Mouse (Mus musculus): ENCODE measurements around the gene Baat. TPM values are rescaled to one million over a fixed set of nuclear protein-coding genes. Genes with fewer than 3 reads are reported as not detected.
A peak's percentile ranks its signal among the peaks of the same experiment; 100 is the strongest.

The Baat gene
- polyA plus RNA-seq, 1 experiment from 2014 or later: 0.17 TPM

DNA sequence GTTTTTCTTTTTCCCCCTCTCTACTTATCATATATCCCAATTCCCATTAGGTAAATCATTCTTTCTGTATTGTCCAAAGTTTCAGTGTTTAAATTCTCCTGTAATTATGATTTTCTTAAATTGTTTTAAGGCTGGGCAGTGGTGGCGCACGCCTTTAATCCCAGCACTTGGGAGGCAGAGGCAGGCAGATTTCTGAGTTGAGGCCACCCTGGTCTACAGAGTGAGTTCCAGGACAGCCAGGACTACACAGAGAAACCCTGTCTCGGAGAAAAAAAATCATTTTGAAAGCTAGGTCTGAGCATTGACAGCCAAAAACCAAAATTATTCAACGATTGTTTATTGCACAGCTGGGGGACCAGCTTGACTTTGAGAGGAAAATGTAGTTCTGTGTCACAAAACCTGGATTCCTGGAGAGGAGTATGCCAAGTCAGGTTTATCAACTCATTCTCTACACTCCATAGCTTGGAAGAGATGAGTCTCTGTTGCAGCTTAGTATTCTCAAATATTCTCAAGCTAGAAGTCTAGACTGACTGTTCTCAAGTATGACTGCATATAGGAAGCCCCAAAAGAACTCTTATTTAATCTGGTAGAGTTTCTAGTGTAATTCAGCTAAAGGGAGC lies 29.4 kb upstream of the Baat start:
- Histone ChIP-seq H3K9me3 (ENCODE audit: control insufficient read depth, low read length) (no peaks in the 10 kb centered on the region), H3K27me3 (ENCODE audit: control insufficient read depth, insufficient read depth, low read length) (no peaks in the 10 kb centered on the region), H3K27ac (replicated peaks; ENCODE audit: low read depth, low read length) (no peak overlapping the region), H3K9ac (replicated peaks; ENCODE audit: low read length) (no peak overlapping the region), H3K4me2 (ENCODE audit: low read length) (no peak overlapping the region), H3K36me3 (ENCODE audit: control insufficient read depth, insufficient read depth, low read length) (peaks cover 13% of the 10 kb centered on the region), H3K4me3 (replicated peaks; ENCODE audit: low read depth, low read length) (no peak overlapping the region), H3K4me1 (ENCODE audit: control insufficient read depth, insufficient read depth, low read length) (no peaks in the 10 kb centered on the region)
- 93% methylated on average over 4 of the region's 4 CpGs for WGBS
- DNase-seq (no peak), ATAC-seq (ENCODE audit: low FRiP score, low TSS enrichment) (no peak)

- Histone ChIP-seq H3K4me1 (ENCODE audit: control insufficient read depth, insufficient read depth, low read length) (no peaks in the 10 kb centered on the region), H3K9ac (replicated peaks; ENCODE audit: low read length) (no peak overlapping the region), H3K36me3 (ENCODE audit: control insufficient read depth, insufficient read depth, low read length) (peaks cover 20% of the 10 kb centered on the region), H3K4me3 (replicated peaks; ENCODE audit: low read depth, low read length) (no peak overlapping the region), H3K27me3 (ENCODE audit: control insufficient read depth, insufficient read depth, low read length) (no peaks in the 10 kb centered on the region), H3K27ac (replicated peaks; ENCODE audit: low read depth, low read length) (no peak overlapping the region), H3K9me3 (ENCODE audit: control insufficient read depth, low read length) (peaks cover 7% of the 10 kb centered on the region; the same call in 1 of the 2 replicates), H3K4me2 (ENCODE audit: low read length) (no peak overlapping the region)
- no peak for ATAC-seq (ENCODE audit: low FRiP score, low TSS enrichment)
- WGBS: 91% methylated on average over 3 of the region's 3 CpGs
- DNase-seq: no peak
These were observed 28.7 kb upstream of the Baat start for GRCm38 (mm10) chr4:49535036-49535435.

DNA sequence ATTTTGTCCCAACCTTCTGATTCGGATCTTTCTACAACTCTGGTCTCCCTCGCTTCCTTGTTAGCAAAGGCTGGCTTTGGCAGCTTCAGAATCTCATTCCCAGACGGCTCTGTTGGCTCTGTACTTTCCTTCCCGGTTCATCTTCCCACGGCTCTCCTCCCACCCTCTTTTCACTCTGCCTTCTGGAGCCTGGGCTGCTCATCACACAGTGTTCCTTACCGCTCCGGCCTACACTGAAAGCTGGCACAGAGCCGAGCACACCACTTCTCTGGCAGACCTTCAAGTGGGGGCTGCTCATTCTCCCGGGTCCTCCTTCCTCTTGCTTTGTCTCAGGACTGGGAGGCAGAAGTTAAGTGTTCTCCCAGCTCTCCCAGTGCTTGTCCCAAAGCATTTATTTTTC lies 16.2 kb upstream of the Baat start:
- H3K27ac ChIP-seq (replicated peaks; ENCODE audit: low read depth, low read length): no peak overlapping the region
- H3K27me3 ChIP-seq (ENCODE audit: control insufficient read depth, insufficient read depth, low read length): no peaks in the 10 kb centered on the region
- H3K4me3 ChIP-seq (replicated peaks; ENCODE audit: low read depth, low read length): no peak overlapping the region
- peak; percentile 13 for DNase-seq
- no peak overlapping the region for H3K9ac ChIP-seq (replicated peaks; ENCODE audit: low read length)
- peak overlapping the region; percentile 74 for H3K4me2 ChIP-seq (ENCODE audit: low read length)
- H3K4me1 ChIP-seq (ENCODE audit: control insufficient read depth, insufficient read depth, low read length): peaks cover 25% of the 10 kb centered on the region
- 80% methylated on average over 9 of the region's 9 CpGs for WGBS
- peaks cover 14% of the 10 kb centered on the region for H3K36me3 ChIP-seq (ENCODE audit: control insufficient read depth, insufficient read depth, low read length)
- no peaks in the 10 kb centered on the region for H3K9me3 ChIP-seq (ENCODE audit: control insufficient read depth, low read length)
- ATAC-seq (ENCODE audit: low FRiP score, low TSS enrichment): no peak

- ATAC-seq (ENCODE audit: low FRiP score, low TSS enrichment): peak; percentile 78
- peak overlapping the region; percentile 57 for H3K27ac ChIP-seq (replicated peaks; ENCODE audit: low read depth, low read length)
These were observed 15.0 kb upstream of the Baat start for GRCm38 (mm10) chr4:49521346-49521745.

GRCm38 (mm10) chr4:49520572-49521340 lies 14.4 kb upstream of the Baat start, which contains the start of the genes Mrpl50 and Zfp189:
Gene Mrpl50, minus strand, starts transcription at chr4:49521093.
Gene Zfp189, plus strand, starts transcription at chr4:49521176.
- Histone ChIP-seq H3K9me3 (ENCODE audit: control insufficient read depth, low read length) (no peaks in the 10 kb centered on the region), H3K4me1 (ENCODE audit: control insufficient read depth, insufficient read depth, low read length) (peaks cover 25% of the 10 kb centered on the region), H3K36me3 (ENCODE audit: control insufficient read depth, insufficient read depth, low read length) (peaks cover 14% of the 10 kb centered on the region), H3K27ac (replicated peaks; ENCODE audit: low read depth, low read length) (peak within 1 kb of the TSS; percentile 57), H3K27me3 (ENCODE audit: control insufficient read depth, insufficient read depth, low read length) (no peaks in the 10 kb centered on the region), H3K4me3 (replicated peaks; ENCODE audit: low read depth, low read length) (peak within 1 kb of the TSS; percentile 66), H3K4me2 (ENCODE audit: low read length) (peak within 1 kb of the TSS; percentile 74), H3K9ac (replicated peaks; ENCODE audit: low read length) (peak within 1 kb of the TSS; percentile 72)
- DNase-seq: peak; percentile 98
- peak; percentile 99 for ATAC-seq (ENCODE audit: low FRiP score, low TSS enrichment)
- 0% methylated on average over 41 of the region's 41 CpGs for WGBS

More at GRCm38 (mm10) chr4:49521346-49521745, 15.0 kb upstream of the Baat start:
- H3K4me1 ChIP-seq (ENCODE audit: control insufficient read depth, insufficient read depth, low read length): peaks cover 25% of the 10 kb centered on the region
- peak; percentile 57 for DNase-seq
- peaks cover 14% of the 10 kb centered on the region for H3K36me3 ChIP-seq (ENCODE audit: control insufficient read depth, insufficient read depth, low read length)
- peak overlapping the region; percentile 66 for H3K4me3 ChIP-seq (replicated peaks; ENCODE audit: low read depth, low read length)
- no peaks in the 10 kb centered on the region for H3K27me3 ChIP-seq (ENCODE audit: control insufficient read depth, insufficient read depth, low read length)
- under 1% methylated on average over 17 of the region's 17 CpGs for WGBS
- H3K9me3 ChIP-seq (ENCODE audit: control insufficient read depth, low read length): no peaks in the 10 kb centered on the region
- H3K4me2 ChIP-seq (ENCODE audit: low read length): peak overlapping the region; percentile 74
- H3K9ac ChIP-seq (replicated peaks; ENCODE audit: low read length): peak overlapping the region; percentile 72

DNA sequence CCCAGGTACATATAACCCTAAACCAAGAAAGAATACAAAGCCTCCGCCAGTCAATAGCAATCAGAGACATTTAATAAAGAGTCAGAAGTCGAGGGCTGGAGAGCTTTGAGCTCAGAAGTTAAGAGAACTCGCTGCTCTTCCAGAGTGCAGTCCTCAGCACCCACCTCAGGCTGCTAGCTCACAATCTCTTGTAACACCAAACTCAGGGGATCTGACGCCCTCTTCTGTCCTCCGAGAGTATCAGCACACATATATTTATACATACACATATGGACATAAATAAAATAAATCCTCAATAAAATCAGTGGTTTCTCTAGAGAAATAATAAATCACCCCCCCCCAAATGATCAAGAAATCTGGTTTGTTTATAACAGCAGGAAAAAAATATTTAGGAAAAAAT lies 13.1 kb upstream of the Baat start:
- H3K27me3 ChIP-seq (ENCODE audit: control insufficient read depth, insufficient read depth, low read length): no peaks in the 10 kb centered on the region
- H3K9me3 ChIP-seq (ENCODE audit: control insufficient read depth, low read length): no peaks in the 10 kb centered on the region
- no peak overlapping the region for H3K27ac ChIP-seq (replicated peaks; ENCODE audit: low read depth, low read length)
- DNase-seq (no peak), ATAC-seq (ENCODE audit: low FRiP score, low TSS enrichment) (no peak)
- H3K4me3 ChIP-seq (replicated peaks; ENCODE audit: low read depth, low read length): peak overlapping the region; percentile 66; the same call in 1 of the 2 replicates
- 70% methylated on average over 5 of the region's 5 CpGs for WGBS
- peaks cover 9% of the 10 kb centered on the region for H3K36me3 ChIP-seq (ENCODE audit: control insufficient read depth, insufficient read depth, low read length)
- peak overlapping the region; percentile 67 for H3K4me2 ChIP-seq (ENCODE audit: low read length)
- H3K4me1 ChIP-seq (ENCODE audit: control insufficient read depth, insufficient read depth, low read length): peaks cover 25% of the 10 kb centered on the region
- H3K9ac ChIP-seq (replicated peaks; ENCODE audit: low read length): no peak overlapping the region

- peaks cover 6% of the 10 kb centered on the region for H3K4me1 ChIP-seq (ENCODE audit: control insufficient read depth, insufficient read depth, low read length)
- H3K27ac ChIP-seq (replicated peaks; ENCODE audit: low read depth, low read length): no peak overlapping the region
- no peaks in the 10 kb centered on the region for H3K9me3 ChIP-seq (ENCODE audit: control insufficient read depth, low read length)
- 97% methylated on average over 6 of the region's 6 CpGs for WGBS
- peaks cover 26% of the 10 kb centered on the region for H3K36me3 ChIP-seq (ENCODE audit: control insufficient read depth, insufficient read depth, low read length)
- H3K27me3 ChIP-seq (ENCODE audit: control insufficient read depth, insufficient read depth, low read length): no peaks in the 10 kb centered on the region
- H3K9ac ChIP-seq (replicated peaks; ENCODE audit: low read length): no peak overlapping the region
- H3K4me2 ChIP-seq (ENCODE audit: low read length): no peak overlapping the region
- H3K4me3 ChIP-seq (replicated peaks; ENCODE audit: low read depth, low read length): no peak overlapping the region
- no peak for ATAC-seq (ENCODE audit: low FRiP score, low TSS enrichment)
- DNase-seq: no peak
These were observed 8.1 kb upstream of the Baat start for GRCm38 (mm10) chr4:49514441-49514840.

DNA sequence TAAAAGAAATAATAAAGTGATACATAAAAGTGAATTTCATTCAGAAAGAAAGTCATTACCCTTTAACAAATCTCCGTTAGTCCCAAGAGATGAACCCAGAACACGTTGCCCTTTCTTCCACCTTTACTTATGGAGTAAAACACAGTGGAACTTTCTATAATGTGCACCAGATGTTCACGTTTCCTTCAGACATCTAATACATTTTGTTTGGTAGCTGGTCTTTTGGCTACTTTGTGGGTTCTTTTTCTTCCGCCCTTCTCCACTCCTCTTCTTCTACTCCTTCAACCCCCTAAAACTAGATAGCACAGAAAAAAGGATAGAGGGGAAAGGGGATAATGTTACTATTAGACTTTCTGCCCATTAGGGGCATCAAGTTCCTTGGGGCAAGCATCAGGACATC lies 6.3 kb upstream of the Baat start:
- WGBS: 93% methylated on average over 4 of the region's 4 CpGs
- no peaks in the 10 kb centered on the region for H3K9me3 ChIP-seq (ENCODE audit: control insufficient read depth, low read length)

More for the DNA sequence above, 6.3 kb upstream of the Baat start:
- Histone ChIP-seq H3K27me3 (ENCODE audit: control insufficient read depth, insufficient read depth, low read length) (no peaks in the 10 kb centered on the region), H3K4me2 (ENCODE audit: low read length) (no peak overlapping the region), H3K4me1 (ENCODE audit: control insufficient read depth, insufficient read depth, low read length) (no peaks in the 10 kb centered on the region), H3K27ac (replicated peaks; ENCODE audit: low read depth, low read length) (no peak overlapping the region), H3K9ac (replicated peaks; ENCODE audit: low read length) (no peak overlapping the region), H3K4me3 (replicated peaks; ENCODE audit: low read depth, low read length) (no peak overlapping the region), H3K36me3 (ENCODE audit: control insufficient read depth, insufficient read depth, low read length) (peaks cover 26% of the 10 kb centered on the region)
- ATAC-seq (ENCODE audit: low FRiP score, low TSS enrichment) (no peak), DNase-seq (no peak)

Measured in midbrain, embryonic 14.5 days (tissue).